Mouse (Mus musculus) liver, postnatal 0 days (tissue): ENCODE data around the gene Zfp382. TPM values are rescaled to one million over a fixed set of nuclear protein-coding genes. Genes with fewer than 3 reads are reported as not detected.
A peak's percentile ranks its signal among the peaks of the same experiment; 100 is the strongest.
"Not testable (repeated sequence)": the region's sequence is repeated elsewhere in the genome, so short reads cannot be mapped to it uniquely, and the experiment has no call there.

Source experiments
- ATAC-seq: fragments of 200-750 bp; cut with Nextera tagmentation; 2 replicates; pipeline ENCODE4 v1.8.0; 2017; ENCODE audit warnings: mild to moderate bottlenecking, moderate library complexity
- DNase-seq: peaks from one replicate; pipeline ENCODE4 v3.0.0-alpha.2; 2016
- H3K27ac ChIP-seq: fragments of 300-500 bp; sonication (generic); 2 replicates; pipeline ENCODE4 v1.5.1; 2014; ENCODE audit warnings: antibody characterized with exemption, moderate library complexity, mild to moderate bottlenecking, low read depth
- H3K27me3 ChIP-seq: fragments of 300-500 bp; sonication (generic); 2 replicates; pipeline ENCODE4 v1.6.1; 2014; ENCODE audit warnings: low read length, control low read depth, mixed read lengths; ENCODE audit not compliant: insufficient read depth
- H3K36me3 ChIP-seq: fragments of 300-500 bp; sonication (generic); replicated peaks from 2 replicates; pipeline ENCODE4 v1.6.1; 2014; ENCODE audit warnings: mild to moderate bottlenecking, control low read depth, low read length, moderate library complexity, mixed read lengths; ENCODE audit not compliant: insufficient read depth
- H3K4me1 ChIP-seq: fragments of 300-500 bp; sonication (generic); 2 replicates; pipeline ENCODE4 v1.6.1; 2014; ENCODE audit warnings: antibody characterized with exemption, mild to moderate bottlenecking, control low read depth; ENCODE audit not compliant: insufficient read depth
- H3K4me2 ChIP-seq: fragments of 300-500 bp; sonication (generic); 2 replicates; pipeline ENCODE4 v1.6.1; 2014; ENCODE audit warnings: low read depth, mild to moderate bottlenecking, low read length, moderate library complexity, mixed read lengths
- H3K4me3 ChIP-seq: fragments of 300-500 bp; sonication (generic); 2 replicates; pipeline ENCODE4 v1.5.1; 2014; ENCODE audit warnings: low read depth, low read length
- H3K9ac ChIP-seq: fragments of 300-500 bp; sonication (generic); replicated peaks from 2 replicates; pipeline ENCODE4 v1.6.1; 2014; ENCODE audit warnings: mild to moderate bottlenecking, moderate library complexity
- H3K9me3 ChIP-seq: fragments of 300-500 bp; sonication (generic); 2 replicates; pipeline ENCODE4 v1.6.1; 2016; ENCODE audit warnings: mild to moderate bottlenecking, control low read depth, low read length, mixed read lengths
- CTCF ChIP-seq: sonication (generic); IDR thresholded peaks from 2 replicates; pipeline ENCODE4 v1.5.1; 2016; ENCODE audit warnings: antibody characterized with exemption, low read depth
- EP300 ChIP-seq: IDR thresholded peaks from 2 replicates; pipeline ENCODE4 v1.6.1; 2016; ENCODE audit warnings: antibody characterized with exemption, low read depth, mild to moderate bottlenecking
- WGBS: fragments of 180-500 bp; shearing (Covaris S2); extraction: QIAGEN DNeasy Blood & Tissue Kit; methylation state at CpG from one replicate; pipeline ENCODE4 v1.1.7; 2014; ENCODE audit not compliant: insufficient replicate concordance; 5-methylcytosine and 5-hydroxymethylcytosine counted together
- polyA plus RNA-seq: library from polyadenylated mRNA; unstranded; fragments of >200 nt; fragmentation: Nextera tagmentation; extraction: Ambion mirVana; gene quantifications from 2 replicates; pipeline ENCODE4 v1.2.1, GENCODE M21; 2015

Gene Zfp382
- polyA plus RNA-seq, 1 experiment from 2014 or later: 0.75 TPM

DNA sequence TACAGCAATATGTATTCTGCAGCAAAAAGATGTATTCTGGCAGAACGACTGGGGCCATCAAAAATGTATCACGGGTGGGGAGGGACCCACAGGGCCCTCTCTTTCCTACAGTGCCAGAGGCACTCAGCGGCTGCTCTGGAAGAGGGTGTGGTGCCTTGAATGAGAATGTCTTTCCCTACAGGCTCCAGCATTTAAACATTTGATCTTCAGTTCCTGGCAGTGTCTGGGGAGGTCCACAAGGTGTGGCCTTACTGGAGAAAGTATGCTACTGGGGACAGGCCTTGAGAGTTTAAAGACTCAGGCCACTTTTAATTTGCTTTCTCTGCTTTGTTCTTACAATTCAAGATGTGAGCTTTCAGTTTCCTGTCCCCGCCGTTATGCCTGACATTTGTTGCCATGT, 5.7 kb upstream of the Zfp382 start:
- WGBS: 84% methylated on average over 5 of the region's 5 CpGs
- no peaks in the 10 kb centered on the region for H3K27me3 ChIP-seq
- no peak overlapping the region for H3K9ac ChIP-seq
- H3K4me1 ChIP-seq: peaks cover 2% of the 10 kb centered on the region; the same call in 1 of the 2 replicates
- DNase-seq (no peak), ATAC-seq (no peak)
- H3K36me3 ChIP-seq: no peaks in the 10 kb centered on the region
- no peaks in the 10 kb centered on the region for H3K9me3 ChIP-seq
- H3K27ac ChIP-seq: no peak overlapping the region
- no peak overlapping the region for H3K4me3 ChIP-seq
- H3K4me2 ChIP-seq: no peak overlapping the region
- TF ChIP-seq CTCF (no peak), EP300 (no peak)

DNA sequence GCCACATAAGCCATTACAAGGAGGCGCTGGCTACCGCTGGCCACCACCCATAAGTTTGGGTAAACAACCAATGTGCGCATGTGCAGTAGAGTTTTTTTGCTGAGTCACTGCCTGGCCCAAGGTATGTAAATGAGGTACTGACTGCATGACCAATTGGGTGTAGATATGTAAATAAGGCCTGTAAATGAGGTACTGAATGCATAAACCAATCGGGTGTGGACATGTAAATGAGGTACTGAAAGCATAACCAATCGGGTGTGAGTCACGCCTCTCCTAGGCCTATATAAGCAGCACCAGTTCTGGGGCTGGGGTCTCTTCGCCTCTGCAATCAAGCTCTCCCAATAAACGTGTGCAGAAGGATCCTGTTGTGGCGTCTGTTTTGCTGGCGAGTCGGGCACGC, 3.8 kb upstream of the Zfp382 start:
- H3K36me3 ChIP-seq, H3K4me3 ChIP-seq, H3K27ac ChIP-seq, H3K9me3 ChIP-seq, H3K4me2 ChIP-seq, H3K27me3 ChIP-seq, ATAC-seq, H3K9ac ChIP-seq, DNase-seq, H3K4me1 ChIP-seq: not testable (repeated sequence)
- 85% methylated on average over 12 of the region's 12 CpGs for WGBS

DNA sequence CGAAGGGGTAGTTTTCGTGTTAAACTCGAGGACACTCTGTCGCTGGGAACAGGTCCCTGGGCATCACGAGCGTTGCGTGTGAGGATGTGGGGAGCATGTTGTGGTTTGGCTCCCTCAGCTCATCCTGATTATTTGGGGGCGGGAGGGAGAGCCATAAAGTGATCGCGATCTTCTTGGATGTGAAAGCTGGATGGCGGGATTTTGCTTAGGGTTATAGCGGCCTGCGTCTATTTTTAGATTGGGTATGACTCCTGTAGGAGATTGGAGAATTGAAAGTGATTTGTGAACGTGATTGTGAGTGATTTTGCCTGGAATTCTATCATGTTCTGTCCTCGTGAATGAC, 417 bp downstream of the Zfp382 start:
- Histone ChIP-seq H3K9ac (peak overlapping the region; percentile 67), H3K4me3 (peak overlapping the region; percentile 62), H3K27ac (no peak overlapping the region), H3K9me3 (no peaks in the 10 kb centered on the region), H3K27me3 (no peaks in the 10 kb centered on the region), H3K4me2 (peak overlapping the region; percentile 92), H3K4me1 (peaks cover 8% of the 10 kb centered on the region; the same call in 1 of the 2 replicates), H3K36me3 (peaks cover 5% of the 10 kb centered on the region; the same call in 1 of the 2 replicates)
- DNase-seq (no peak), ATAC-seq (0 out of 2 replicates have a peak, but pooled peaks have one; percentile 7)
- 2% methylated on average over 15 of the region's 15 CpGs for WGBS
- TF ChIP-seq CTCF: no peak
- no peak for TF ChIP-seq EP300

DNA sequence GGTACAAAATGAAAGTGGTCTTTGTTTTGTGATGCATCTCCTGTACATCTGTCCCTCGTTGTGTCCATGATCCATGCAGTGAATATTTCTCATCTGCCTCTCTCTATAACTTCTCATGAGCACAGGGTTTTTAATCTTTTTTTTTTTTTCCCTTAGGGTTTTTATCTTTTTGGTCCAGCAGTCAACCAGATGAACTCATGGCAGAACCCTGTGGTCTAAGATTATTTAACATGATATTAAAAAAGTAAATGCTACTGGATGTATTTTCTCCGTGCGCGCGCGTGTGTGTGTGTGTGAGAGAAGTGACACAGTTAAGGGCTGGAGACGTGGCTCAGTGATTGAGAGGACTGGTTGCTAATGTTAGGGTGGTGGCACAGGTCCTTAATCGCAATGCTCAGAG, 8.2 kb downstream of the Zfp382 start:
- ATAC-seq: no peak
- Histone ChIP-seq H3K4me2 (no peak overlapping the region), H3K27me3 (no peaks in the 10 kb centered on the region), H3K9ac (no peak overlapping the region), H3K36me3 (peaks cover 32% of the 10 kb centered on the region), H3K4me3 (no peak overlapping the region), H3K27ac (no peak overlapping the region), H3K4me1 (no peaks in the 10 kb centered on the region), H3K9me3 (no peaks in the 10 kb centered on the region)
- no peak for TF ChIP-seq EP300
- no peak for TF ChIP-seq CTCF
- DNase-seq: no peak
- 77% methylated on average over 8 of the region's 8 CpGs for WGBS

DNA sequence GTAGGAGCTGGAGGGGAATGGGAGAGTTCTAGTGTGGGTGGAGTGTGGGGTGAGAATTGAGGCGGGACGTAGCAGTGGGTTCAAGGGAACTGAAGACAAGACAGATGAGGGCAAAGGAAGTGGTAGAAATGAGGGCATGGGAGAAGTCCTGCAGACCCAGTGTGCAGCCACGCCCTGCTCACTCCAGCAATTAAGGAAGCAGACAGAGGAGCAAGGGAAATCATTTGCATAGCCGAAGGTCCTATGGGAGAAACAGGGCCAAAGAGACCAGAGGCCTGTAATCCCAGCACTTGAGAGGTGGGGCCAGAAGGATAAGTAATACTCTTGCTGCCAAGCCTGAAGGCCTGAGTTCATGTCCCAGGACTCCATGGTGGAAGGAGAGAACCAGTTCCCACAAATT, 10.7 kb downstream of the Zfp382 start:
- ATAC-seq: no peak
- 77% methylated on average over 4 of the region's 4 CpGs for WGBS
- no peaks in the 10 kb centered on the region for H3K27me3 ChIP-seq
- H3K9ac ChIP-seq: no peak overlapping the region
- H3K4me2 ChIP-seq: no peak overlapping the region
- no peak for TF ChIP-seq EP300
- DNase-seq: no peak
- H3K4me3 ChIP-seq: no peak overlapping the region
- H3K27ac ChIP-seq: no peak overlapping the region
- no peaks in the 10 kb centered on the region for H3K4me1 ChIP-seq
- H3K9me3 ChIP-seq: no peaks in the 10 kb centered on the region
- H3K36me3 ChIP-seq: peaks cover 30% of the 10 kb centered on the region

DNA sequence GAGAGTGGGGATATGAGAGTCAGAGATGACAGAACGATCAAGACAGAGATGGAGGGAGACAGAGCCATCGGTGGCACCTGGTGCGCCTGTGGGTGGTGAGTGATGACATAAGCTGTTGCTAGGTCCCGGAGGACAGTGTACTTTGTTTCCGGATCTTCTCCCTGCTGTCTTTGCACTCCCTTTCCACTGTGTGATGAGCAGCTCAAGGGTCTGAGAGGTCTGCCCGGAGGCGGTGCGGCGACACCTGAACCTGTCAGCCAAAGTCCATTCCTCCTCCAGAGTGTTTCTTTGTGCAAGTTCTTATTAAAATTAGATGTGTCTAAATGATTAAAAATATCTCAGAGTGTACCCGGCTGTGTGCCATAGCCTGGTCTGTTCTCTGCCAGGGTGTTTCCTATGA, 15.1 kb downstream of the Zfp382 start:
- no peak for TF ChIP-seq EP300
- TF ChIP-seq CTCF: no peak
- H3K4me3 ChIP-seq: no peak overlapping the region
- H3K27ac ChIP-seq: no peak overlapping the region
- no peak overlapping the region for H3K4me2 ChIP-seq
- H3K27me3 ChIP-seq: no peaks in the 10 kb centered on the region
- DNase-seq (no peak), ATAC-seq (no peak)
- no peaks in the 10 kb centered on the region for H3K4me1 ChIP-seq
- H3K9me3 ChIP-seq: no peaks in the 10 kb centered on the region
- H3K36me3 ChIP-seq: peaks cover 19% of the 10 kb centered on the region
- WGBS: 85% methylated on average over 10 of the region's 10 CpGs
- H3K9ac ChIP-seq: no peak overlapping the region

DNA sequence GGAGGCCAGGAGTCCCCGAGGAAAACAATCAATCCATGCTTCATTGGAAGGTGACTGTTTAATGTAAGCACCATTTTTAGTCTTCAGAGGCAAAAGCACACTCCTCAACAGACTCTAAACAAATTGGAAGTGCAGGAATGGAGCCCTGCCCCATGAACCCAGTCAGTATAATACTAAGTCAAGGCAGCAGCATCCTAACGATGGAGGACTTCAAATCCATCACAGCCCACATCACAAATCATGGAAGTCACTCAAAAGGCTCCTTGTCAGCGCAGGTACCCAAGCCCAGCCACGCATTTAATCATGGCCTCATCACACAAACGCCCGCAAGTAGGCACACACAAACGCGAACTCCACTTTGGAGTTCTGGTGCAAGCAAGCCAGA, 21.4 kb downstream of the Zfp382 start:
- no peaks in the 10 kb centered on the region for H3K36me3 ChIP-seq
- peak overlapping the region; percentile 80 for H3K4me2 ChIP-seq
- H3K9ac ChIP-seq: peak overlapping the region; percentile 58; the same call in 1 of the 2 replicates
- peak overlapping the region; percentile 57 for H3K4me3 ChIP-seq
- no peak overlapping the region for H3K27ac ChIP-seq
- 14% methylated on average over 8 of the region's 8 CpGs for WGBS
- no peak for ATAC-seq
- peaks cover 5% of the 10 kb centered on the region for H3K9me3 ChIP-seq
- no peaks in the 10 kb centered on the region for H3K27me3 ChIP-seq
- DNase-seq: no peak
- H3K4me1 ChIP-seq: 0 out of 2 replicates have a peak, but pooled peaks cover 2% of the 10 kb centered on the region
- TF ChIP-seq EP300 (no peak), CTCF (no peak)
